Mouse (Mus musculus) mouse embryonic stem cell (cell line): Measurements from ENCODE around the gene Dcst2.

Source experiments
- in situ Hi-C, 2 experiments: fragments of 300-500 bp; cut with MboI; formaldehyde crosslinking; loops; 1 replicate in 1 of 2; 3 replicates in 1 of 2; pipeline ENCODE4 v1.14.3; 2019 to 2020; ENCODE audit warnings: low sequenced_read_pairs in 2 of 2, low pct_unique_long_range_greater_than_20kb in 1 of 2, mixed read lengths in 1 of 2; ENCODE audit not compliant: unreplicated experiment in 1 of 2

The Dcst2 gene

GRCm38 (mm10) chr3:89382033-89382882, 20.5 kb downstream of the Dcst2 start:
- in situ Hi-C loops = no loop called here

GRCm38 (mm10) chr3:89382950-89383349, 21.2 kb downstream of the Dcst2 start:
- in situ Hi-C loops = no loop called here

GRCm38 (mm10) chr3:89383651-89384255, 22.0 kb downstream of the Dcst2 start:
- in situ Hi-C loops = no loop called here

GRCm38 (mm10) chr3:89384331-89385076, 22.7 kb downstream of the Dcst2 start:
- in situ Hi-C loops = no loop called here

- in situ Hi-C loops = no loop called here
These were observed 23.7 kb downstream of the Dcst2 start for GRCm38 (mm10) chr3:89385451-89385850.

- in situ Hi-C loops = no loop called here
These were observed 25.0 kb downstream of the Dcst2 start for GRCm38 (mm10) chr3:89386438-89387420.

- in situ Hi-C loops = no loop called here
These were observed 25.9 kb downstream of the Dcst2 start for GRCm38 (mm10) chr3:89387632-89388031.

GRCm38 (mm10) chr3:89388134-89388881, 26.5 kb downstream of the Dcst2 start:
- in situ Hi-C loops = no loop called here

- in situ Hi-C loops = no loop called here
These were observed 27.3 kb downstream of the Dcst2 start for GRCm38 (mm10) chr3:89388901-89389740.

- in situ Hi-C loops = no loop called here
These were observed 28.3 kb downstream of the Dcst2 start for GRCm38 (mm10) chr3:89390111-89390515.

GRCm38 (mm10) chr3:89390699-89391662, 29.2 kb downstream of the Dcst2 start:
- in situ Hi-C loops = no loop called here

- in situ Hi-C loops = no loop called here
These were observed 30.1 kb downstream of the Dcst2 start for GRCm38 (mm10) chr3:89391663-89392511.

- in situ Hi-C loops = no loop called here
These were observed 31.1 kb downstream of the Dcst2 start for GRCm38 (mm10) chr3:89392871-89393311.

GRCm38 (mm10) chr3:89393605-89394004, 31.8 kb downstream of the Dcst2 start:
- in situ Hi-C loops = no loop called here
